Mouse (Mus musculus) erythroblast, embryonic 14.5 days (primary cell): ENCODE results near the gene Wdr20rt.
"Not testable (repeated sequence)": the region's sequence is repeated elsewhere in the genome, so short reads cannot be mapped to it uniquely, and the experiment has no call there.

Source experiments
- GATA1 ChIP-seq: IDR thresholded peaks from 2 replicates; pipeline ENCODE4 v1.6.1; 2012; ENCODE audit warnings: low read length, inconsistent platforms, mixed read lengths
- TAL1 ChIP-seq: IDR thresholded peaks from 3 replicates; pipeline ENCODE4 v1.6.1; 2012; ENCODE audit warnings: low read length, inconsistent platforms, mixed read lengths

DNA sequence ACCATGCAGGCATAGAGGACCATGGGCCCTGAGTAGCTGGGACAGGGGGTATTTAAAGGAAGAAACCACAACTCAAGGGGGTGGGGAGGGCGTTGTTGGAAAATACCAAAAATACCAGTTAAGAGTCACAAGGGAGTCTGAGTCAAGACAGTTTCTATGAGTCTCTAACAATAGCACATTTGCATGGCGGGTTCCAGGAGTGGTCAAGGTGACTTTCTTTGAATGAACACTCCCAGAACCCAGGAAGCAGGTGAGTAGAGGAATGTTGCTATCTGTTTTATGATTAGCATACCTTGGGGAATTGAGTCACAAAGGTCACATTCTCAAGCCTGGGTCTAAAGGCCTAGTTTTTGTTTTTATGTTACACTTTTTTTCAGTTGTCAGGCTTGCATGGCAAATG, 7.5 kb downstream of the Wdr20rt start:
- TF ChIP-seq TAL1, GATA1: not testable (repeated sequence)
